Mouse (Mus musculus) lung, embryonic 15.5 days (tissue): ENCODE data around the gene Heatr4. TPM values are rescaled to one million over a fixed set of nuclear protein-coding genes. Genes with fewer than 3 reads are reported as not detected.
A peak's percentile ranks its signal among the peaks of the same experiment; 100 is the strongest.
"Not testable (repeated sequence)": the region's sequence is repeated elsewhere in the genome, so short reads cannot be mapped to it uniquely, and the experiment has no call there.

Experiments
- ATAC-seq: fragments of 200-750 bp; cut with Nextera tagmentation; 2 replicates; pipeline ENCODE4 v1.8.0; 2017; ENCODE audit warnings: moderate number of reproducible peaks, borderline replicate concordance; ENCODE audit not compliant: low FRiP score, low TSS enrichment; ENCODE audit errors: extremely low read depth
- H3K27ac ChIP-seq: fragments of 300-500 bp; sonication (generic); 2 replicates; pipeline ENCODE4 v1.5.1; 2015; ENCODE audit warnings: moderate library complexity, mild to moderate bottlenecking, inconsistent platforms
- H3K27me3 ChIP-seq: fragments of 300-500 bp; sonication (generic); 2 replicates; pipeline ENCODE4 v1.6.1; 2015; ENCODE audit warnings: inconsistent platforms
- H3K36me3 ChIP-seq: fragments of 300-500 bp; sonication (generic); 2 replicates; pipeline ENCODE4 v1.6.1; 2015; ENCODE audit warnings: inconsistent platforms
- H3K4me1 ChIP-seq: fragments of 300-500 bp; sonication (generic); 2 replicates; pipeline ENCODE4 v1.6.1; 2015; ENCODE audit warnings: inconsistent platforms
- H3K4me2 ChIP-seq: fragments of 300-500 bp; sonication (generic); 2 replicates; pipeline ENCODE4 v1.6.1; 2015; ENCODE audit warnings: inconsistent platforms, mild to moderate bottlenecking, moderate library complexity
- H3K4me3 ChIP-seq: fragments of 300-500 bp; sonication (generic); 2 replicates; pipeline ENCODE4 v1.5.1; 2015; ENCODE audit warnings: mild to moderate bottlenecking, inconsistent platforms
- H3K9ac ChIP-seq: fragments of 300-500 bp; sonication (generic); 2 replicates; pipeline ENCODE4 v1.6.1; 2015; ENCODE audit warnings: inconsistent platforms
- H3K9me3 ChIP-seq: fragments of 300-500 bp; sonication (generic); 2 replicates; pipeline ENCODE4 v1.6.1; 2016; ENCODE audit warnings: inconsistent platforms
- WGBS: fragments of 180-500 bp; shearing (Covaris S2); methylation state at CpG from one replicate; pipeline ENCODE4 v1.1.7; 2015; 5-methylcytosine and 5-hydroxymethylcytosine counted together
- polyA plus RNA-seq: library from polyadenylated mRNA; unstranded; fragments of >200 nt; fragmentation: Nextera tagmentation; extraction: Ambion mirVana; gene quantifications from 2 replicates; pipeline ENCODE4 v1.2.1, GENCODE M21; 2015

Gene Heatr4
- polyA plus RNA-seq: not detected in 2 replicates

DNA sequence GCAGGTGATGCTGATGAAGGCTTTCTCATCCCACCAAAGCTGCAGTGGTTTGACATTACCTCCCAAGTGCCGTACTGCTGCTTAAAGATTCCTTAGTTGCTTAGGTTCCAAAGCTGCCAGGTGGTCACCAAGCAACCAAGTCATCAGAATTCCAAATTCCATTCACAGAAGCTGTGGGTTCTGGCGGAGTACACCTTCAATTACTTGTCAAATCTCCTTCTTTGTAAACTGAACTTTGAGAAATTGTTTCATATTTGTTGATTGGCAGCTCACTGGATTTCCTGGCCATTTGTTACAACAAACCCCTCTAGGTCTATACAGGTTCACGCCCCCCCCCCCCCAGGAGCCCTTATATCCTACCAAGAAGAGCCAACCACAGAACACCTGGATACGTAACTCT is at the start of gene Heatr4:
Gene Heatr4 (minus strand): TSS at position 101 of the 400 bp plus-strand sequence.
- Histone ChIP-seq H3K4me1 (peaks cover 19% of the 10 kb centered on the region), H3K27ac (0 out of 2 replicates have a peak within 1 kb of the TSS, but pooled peaks have one; percentile 13), H3K36me3 (no peaks in the 10 kb centered on the region), H3K27me3 (no peaks in the 10 kb centered on the region), H3K9me3 (no peaks in the 10 kb centered on the region), H3K4me3 (no peak within 1 kb of the TSS), H3K4me2 (no peak within 1 kb of the TSS), H3K9ac (no peak within 1 kb of the TSS)
- no peak for ATAC-seq
- 65% methylated on average over 4 of the region's 4 CpGs for WGBS

DNA sequence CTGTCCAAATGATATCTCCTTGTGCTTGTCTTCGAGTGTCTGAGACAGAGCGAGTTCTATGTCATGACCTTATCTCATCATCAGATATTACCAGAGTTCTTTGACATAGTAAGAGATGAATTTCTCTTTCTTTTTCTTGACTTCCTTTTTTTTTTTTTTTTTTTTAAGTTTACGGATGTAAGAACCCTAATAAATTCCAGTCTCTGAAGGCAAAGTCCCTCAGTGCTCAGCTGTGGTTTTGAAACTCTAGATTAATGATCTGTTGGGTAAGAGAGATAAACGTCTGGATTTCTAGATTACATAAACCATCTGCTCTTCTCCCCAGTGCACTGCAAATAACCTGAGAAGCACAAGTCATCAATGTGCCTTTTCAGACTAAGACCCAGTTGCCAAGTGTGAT is 49.5 kb upstream of the Heatr4 start:
- 24% methylated on average over 4 of the region's 4 CpGs for WGBS
- ATAC-seq: no peak

DNA sequence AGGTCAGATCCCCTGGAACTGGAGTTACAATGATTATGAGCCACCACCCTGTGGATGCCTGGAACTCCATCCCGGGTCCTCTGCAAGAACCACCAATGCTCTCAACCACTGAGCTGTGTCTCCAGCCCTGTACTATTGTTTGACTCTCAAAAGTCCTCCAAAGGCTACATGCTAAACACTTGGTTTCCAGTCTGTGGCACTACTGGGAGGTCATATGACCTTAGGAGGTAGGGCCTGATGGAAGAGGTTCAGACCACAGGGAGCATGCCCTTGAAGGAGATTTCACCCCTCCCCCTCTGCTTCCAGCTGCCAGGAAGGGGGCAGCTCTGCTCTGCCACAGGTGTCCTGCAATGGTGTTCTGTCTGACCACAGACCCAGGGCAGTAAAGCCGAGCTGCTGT is 48.6 kb upstream of the Heatr4 start:
- H3K36me3 ChIP-seq, H3K4me2 ChIP-seq, H3K9me3 ChIP-seq, H3K27ac ChIP-seq, H3K27me3 ChIP-seq, ATAC-seq, H3K9ac ChIP-seq, H3K4me3 ChIP-seq: not testable (repeated sequence)
- WGBS: 70% methylated on average over 2 of the region's 2 CpGs
- H3K4me1 ChIP-seq: 0 out of 2 replicates have a peak, but pooled peaks cover 12% of the 10 kb centered on the region

More for the DNA sequence above, 49.5 kb upstream of the Heatr4 start:
- Histone ChIP-seq H3K9ac (no peak overlapping the region), H3K27ac (no peak overlapping the region), H3K4me1 (0 out of 2 replicates have a peak, but pooled peaks cover 12% of the 10 kb centered on the region), H3K4me2 (no peak overlapping the region), H3K27me3 (no peaks in the 10 kb centered on the region; the same call in 1 of the 2 replicates), H3K9me3 (no peaks in the 10 kb centered on the region), H3K4me3 (no peak overlapping the region), H3K36me3 (no peaks in the 10 kb centered on the region)

DNA sequence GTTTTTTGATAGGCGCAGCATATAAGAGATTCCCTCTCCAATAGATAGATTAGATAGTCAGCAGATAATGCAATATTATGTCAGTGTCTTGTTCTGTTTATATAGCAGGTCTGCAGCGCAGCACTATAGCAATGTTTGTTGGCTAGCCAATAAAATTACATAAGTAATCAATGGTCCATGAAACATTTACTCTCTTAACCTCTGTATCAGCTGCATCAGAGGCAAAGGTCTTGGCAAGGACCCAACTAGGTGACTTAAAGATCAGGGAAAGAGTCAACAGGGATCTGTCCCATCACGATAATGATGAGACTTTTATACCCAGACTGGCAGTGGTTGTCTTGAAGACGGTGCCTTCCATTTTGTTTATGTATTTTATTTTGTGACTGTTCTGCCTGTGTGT is 48.2 kb upstream of the Heatr4 start:
- no peak overlapping the region for H3K27ac ChIP-seq
- H3K9me3 ChIP-seq: no peaks in the 10 kb centered on the region
- no peak overlapping the region for H3K9ac ChIP-seq
- no peak overlapping the region for H3K4me2 ChIP-seq
- 80% methylated on average over 4 of the region's 4 CpGs for WGBS
- no peak for ATAC-seq
- H3K36me3 ChIP-seq: no peaks in the 10 kb centered on the region
- H3K4me3 ChIP-seq: no peak overlapping the region
- no peaks in the 10 kb centered on the region; the same call in 1 of the 2 replicates for H3K27me3 ChIP-seq
- H3K4me1 ChIP-seq: 0 out of 2 replicates have a peak, but pooled peaks cover 10% of the 10 kb centered on the region

DNA sequence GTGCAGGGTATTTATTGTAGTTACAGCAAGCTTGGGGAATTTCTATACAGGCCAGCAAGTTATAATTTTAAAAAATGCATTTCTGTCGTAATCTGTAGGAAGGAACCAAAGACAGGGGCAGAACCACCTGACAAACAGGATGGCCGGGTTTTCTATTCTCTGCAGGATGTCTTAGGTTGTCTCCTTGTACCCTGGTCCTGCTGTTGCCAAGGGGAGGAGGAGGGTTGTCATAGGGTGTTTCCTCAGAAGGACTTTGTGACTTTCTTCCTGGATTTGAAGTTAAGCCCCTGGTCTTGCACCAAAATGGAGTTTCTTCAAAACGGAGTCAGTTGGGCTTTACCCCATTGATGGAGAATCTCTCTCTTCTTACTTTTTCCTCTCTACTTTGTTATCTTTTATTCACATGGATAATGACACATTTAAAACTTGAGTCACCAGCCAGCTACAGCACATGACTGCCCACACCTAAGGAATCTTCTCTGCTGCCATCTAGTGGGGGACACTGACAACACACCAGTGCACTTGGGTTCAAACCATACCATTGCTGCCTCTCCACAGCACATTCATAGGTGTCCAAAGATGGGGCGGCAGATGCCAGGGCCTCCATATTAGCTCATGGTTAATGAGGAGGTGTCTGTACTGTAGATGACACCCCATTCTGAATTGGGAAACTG is 46.1 kb upstream of the Heatr4 start:
- H3K4me1 ChIP-seq: 0 out of 2 replicates have a peak, but pooled peaks cover 10% of the 10 kb centered on the region
- 58% methylated on average over 4 of the region's 4 CpGs for WGBS
- peak; percentile 69; the same call in 1 of the 2 replicates for ATAC-seq
- no peak overlapping the region for H3K27ac ChIP-seq
- no peaks in the 10 kb centered on the region for H3K36me3 ChIP-seq
- no peaks in the 10 kb centered on the region for H3K27me3 ChIP-seq
- no peaks in the 10 kb centered on the region for H3K9me3 ChIP-seq
- H3K4me3 ChIP-seq: no peak overlapping the region
- H3K4me2 ChIP-seq: no peak overlapping the region
- H3K9ac ChIP-seq: no peak overlapping the region

DNA sequence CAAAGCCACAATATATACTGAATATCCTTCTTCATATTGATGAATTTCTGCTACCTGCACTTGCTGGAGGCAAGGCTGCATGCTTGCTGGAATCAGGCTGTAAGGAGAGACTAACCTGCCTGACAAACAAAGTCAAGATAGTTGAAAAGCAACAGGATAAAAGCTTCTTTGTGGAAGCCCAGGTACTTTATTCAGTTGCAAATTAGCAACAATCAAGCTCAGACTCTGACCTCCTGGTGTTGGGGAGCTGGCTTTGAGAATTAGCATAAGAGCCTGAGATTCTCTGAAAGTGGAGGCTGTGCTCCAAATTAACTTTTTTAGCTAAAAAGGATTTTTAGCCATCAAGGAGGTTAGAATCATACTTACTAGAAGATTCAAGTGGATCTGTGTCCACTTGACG is 44.4 kb upstream of the Heatr4 start:
- not testable (repeated sequence) for H3K27me3 ChIP-seq, H3K27ac ChIP-seq, H3K9me3 ChIP-seq, H3K4me1 ChIP-seq, H3K36me3 ChIP-seq, H3K4me2 ChIP-seq, H3K4me3 ChIP-seq, H3K9ac ChIP-seq, ATAC-seq
- 92% methylated on average over 1 of the region's 1 CpGs for WGBS

DNA sequence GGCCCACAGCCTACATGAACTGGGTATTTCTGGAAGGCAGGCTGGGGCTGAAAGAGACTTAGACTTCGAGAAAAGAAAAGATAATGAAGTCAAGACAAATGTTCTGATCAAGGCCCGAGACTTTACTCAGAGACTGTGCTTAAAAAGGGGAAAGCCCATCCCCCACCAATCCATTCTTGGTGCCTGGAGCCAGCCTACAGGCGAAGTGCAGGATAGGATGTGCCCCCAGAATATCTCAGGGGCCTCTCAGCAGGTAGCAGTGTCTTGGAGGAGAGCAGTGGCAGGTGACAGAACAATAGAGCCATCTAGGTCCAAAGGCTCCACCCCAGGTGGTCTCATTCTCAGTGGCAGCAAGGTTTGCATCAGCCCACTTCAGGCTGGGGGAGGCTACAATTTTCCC is 43.7 kb upstream of the Heatr4 start:
- H3K27ac ChIP-seq, H3K4me1 ChIP-seq, ATAC-seq, H3K36me3 ChIP-seq, H3K27me3 ChIP-seq, H3K4me2 ChIP-seq, H3K9ac ChIP-seq, H3K4me3 ChIP-seq, H3K9me3 ChIP-seq: not testable (repeated sequence)
- 66% methylated on average over 3 of the region's 3 CpGs for WGBS

DNA sequence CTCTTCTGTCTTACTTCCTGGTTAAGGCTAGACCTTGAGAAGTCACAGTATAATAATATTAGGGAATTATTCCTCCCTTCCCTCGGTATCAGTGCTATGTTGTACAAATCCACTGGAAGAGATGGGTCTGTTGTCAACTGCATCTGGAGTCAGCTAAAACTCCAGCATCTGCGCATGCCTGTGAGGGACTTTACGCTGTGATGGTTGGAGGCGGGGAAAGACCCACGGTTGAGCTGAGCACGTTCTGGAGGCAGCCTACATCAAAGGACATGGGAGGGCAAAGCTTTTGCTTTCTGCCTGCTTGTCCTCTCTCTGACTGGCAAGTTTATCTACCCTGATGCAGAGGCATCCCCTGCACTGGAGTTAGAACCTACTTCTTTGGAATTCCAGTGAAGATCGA is 41.2 kb upstream of the Heatr4 start:
- Histone ChIP-seq H3K4me2 (no peak overlapping the region), H3K36me3 (no peaks in the 10 kb centered on the region), H3K9ac (no peak overlapping the region), H3K27me3 (no peaks in the 10 kb centered on the region), H3K4me3 (no peak overlapping the region), H3K27ac (no peak overlapping the region), H3K4me1 (0 out of 2 replicates have a peak, but pooled peaks cover 10% of the 10 kb centered on the region), H3K9me3 (no peaks in the 10 kb centered on the region)
- 84% methylated on average over 7 of the region's 7 CpGs for WGBS
- no peak for ATAC-seq

DNA sequence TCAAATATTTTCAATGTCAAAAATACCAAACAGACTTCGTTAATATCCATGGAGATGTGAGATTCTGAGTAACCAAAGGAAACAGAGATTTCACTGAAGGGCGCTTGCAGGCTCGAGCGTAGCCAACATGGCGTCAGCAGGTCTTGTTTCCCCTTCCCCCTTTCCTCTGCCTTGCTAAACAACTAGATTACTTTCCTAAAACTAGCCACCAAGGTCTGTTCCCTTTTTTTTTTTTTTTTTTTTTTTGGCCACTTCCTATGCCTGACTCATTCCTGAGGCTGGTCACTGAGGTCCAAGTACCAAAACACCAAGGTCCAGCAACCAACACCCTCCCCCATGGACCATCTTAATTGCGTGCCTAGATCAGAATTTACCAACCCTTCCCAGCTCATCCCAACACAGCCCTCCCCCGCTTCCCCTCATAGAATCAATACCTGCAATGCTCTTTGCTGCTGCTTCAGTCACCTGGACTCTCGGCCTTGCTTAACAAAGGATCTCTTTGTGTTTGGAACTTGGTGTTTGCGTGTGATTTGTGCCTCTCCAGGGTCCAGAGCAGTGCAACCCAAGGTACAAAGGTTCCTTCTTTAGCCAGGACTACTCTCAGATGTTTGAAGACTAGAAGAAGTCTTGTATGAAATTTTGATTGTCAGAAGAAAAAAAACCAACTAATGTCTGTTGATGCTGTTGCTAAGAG is 38.5 kb upstream of the Heatr4 start:
- no peak overlapping the region for H3K4me2 ChIP-seq
- peaks cover 4% of the 10 kb centered on the region; the same call in 1 of the 2 replicates for H3K4me1 ChIP-seq
- no peak for ATAC-seq
- H3K4me3 ChIP-seq: no peak overlapping the region
- H3K9me3 ChIP-seq: no peaks in the 10 kb centered on the region
- no peak overlapping the region for H3K27ac ChIP-seq
- no peaks in the 10 kb centered on the region for H3K27me3 ChIP-seq
- 71% methylated on average over 9 of the region's 9 CpGs for WGBS
- H3K9ac ChIP-seq: no peak overlapping the region
- no peaks in the 10 kb centered on the region for H3K36me3 ChIP-seq

DNA sequence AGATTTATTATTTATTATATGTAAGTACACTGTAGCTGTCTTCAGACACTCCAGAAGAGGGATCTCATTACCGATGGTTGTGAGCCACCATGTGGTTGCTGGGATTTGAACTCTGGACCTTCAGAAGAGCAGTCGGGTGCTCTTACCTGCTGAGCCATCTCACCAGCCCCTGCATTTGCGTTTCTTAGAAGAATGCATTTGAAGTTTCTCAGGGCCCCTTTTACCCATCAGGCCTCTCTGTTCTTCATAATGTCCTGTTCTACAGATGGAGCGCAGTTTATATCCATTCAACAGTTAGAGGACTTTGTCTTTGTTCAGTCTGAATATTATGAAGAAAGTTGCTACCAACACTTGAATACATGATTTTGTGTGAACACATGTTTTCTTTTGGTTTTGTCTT is 37.6 kb upstream of the Heatr4 start:
- not testable (repeated sequence) for H3K36me3 ChIP-seq, H3K27me3 ChIP-seq, H3K4me1 ChIP-seq, H3K4me3 ChIP-seq, ATAC-seq, H3K27ac ChIP-seq, H3K9ac ChIP-seq, H3K9me3 ChIP-seq, H3K4me2 ChIP-seq
- WGBS: 90% methylated on average over 4 of the region's 4 CpGs

DNA sequence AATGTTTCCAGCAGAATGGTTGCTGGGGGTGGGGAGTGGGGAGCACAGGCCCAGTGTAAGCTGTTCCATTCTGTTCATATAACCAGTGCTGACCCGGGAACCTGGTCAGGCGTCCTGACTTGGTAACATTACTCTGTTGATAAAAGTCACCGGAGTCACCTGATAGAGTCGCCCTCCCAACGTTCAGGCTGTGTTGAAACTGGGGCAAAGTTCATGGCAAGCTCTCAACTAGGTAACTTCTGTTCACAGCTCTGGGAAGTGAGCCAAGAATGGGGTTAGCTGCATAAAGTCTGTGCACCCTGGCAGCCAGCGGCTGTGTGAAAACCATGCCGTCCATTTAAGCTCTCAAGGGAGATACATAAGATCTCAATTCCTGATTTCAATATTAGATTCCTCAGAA is 35.9 kb upstream of the Heatr4 start:
- not testable (repeated sequence) for H3K9me3 ChIP-seq, H3K27ac ChIP-seq, H3K9ac ChIP-seq, H3K4me3 ChIP-seq, H3K27me3 ChIP-seq, H3K36me3 ChIP-seq, H3K4me1 ChIP-seq, H3K4me2 ChIP-seq
- WGBS: 21% methylated on average over 7 of the region's 7 CpGs
- peak; percentile 69 for ATAC-seq

DNA sequence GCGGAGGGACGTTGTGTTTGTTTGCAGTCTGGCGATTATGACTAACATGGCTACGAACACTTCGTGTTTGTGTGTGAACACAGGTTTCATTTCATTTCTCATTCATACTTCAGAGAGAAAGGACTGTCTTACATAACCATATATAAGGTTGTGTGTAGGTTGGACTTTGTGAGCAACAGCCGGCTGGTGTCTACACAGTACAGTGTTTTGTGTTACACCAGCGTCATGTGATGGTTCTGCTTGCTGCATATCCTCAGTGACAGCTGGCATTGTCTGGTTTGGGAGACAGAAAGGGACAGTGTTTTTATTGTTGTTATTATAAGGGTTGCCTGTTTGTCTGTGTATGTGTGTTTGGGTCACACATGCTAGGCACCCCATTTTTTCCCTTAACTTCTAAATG is 29.0 kb upstream of the Heatr4 start:
- Histone ChIP-seq H3K27me3 (no peaks in the 10 kb centered on the region), H3K27ac (no peak overlapping the region), H3K4me3 (no peak overlapping the region), H3K9ac (no peak overlapping the region), H3K4me1 (peaks cover 20% of the 10 kb centered on the region), H3K36me3 (peaks cover 8% of the 10 kb centered on the region; the same call in 1 of the 2 replicates), H3K4me2 (no peak overlapping the region), H3K9me3 (no peaks in the 10 kb centered on the region)
- no peak for ATAC-seq
- 90% methylated on average over 7 of the region's 7 CpGs for WGBS
